Mouse (Mus musculus) brain, embryonic 14.5 days (tissue): ENCODE data around the gene Gm19668. TPM values are rescaled to one million over a fixed set of nuclear protein-coding genes. Genes with fewer than 3 reads are reported as not detected.
"Not testable (repeated sequence)": the region's sequence is repeated elsewhere in the genome, so short reads cannot be mapped to it uniquely, and the experiment has no call there.

Source experiments
- DNase-seq: peaks from one replicate; pipeline ENCODE4 v3.0.0-alpha.2; 2011; ENCODE audit warnings: low read depth
- CTCF ChIP-seq: fragments of 200-500 bp; IDR thresholded peaks from 2 replicates; pipeline ENCODE4 v1.5.1; 2012; ENCODE audit warnings: inconsistent platforms, mild to moderate bottlenecking, moderate library complexity, borderline replicate concordance; ENCODE audit not compliant: insufficient read depth, insufficient read length; ENCODE audit errors: extremely low read depth
- POLR2A ChIP-seq: fragments of 200-500 bp; IDR thresholded peaks from 2 replicates; pipeline ENCODE4 v1.6.1; 2012; ENCODE audit warnings: mild to moderate bottlenecking, inconsistent platforms, borderline replicate concordance; ENCODE audit not compliant: poor library complexity, insufficient read depth, insufficient read length, severe bottlenecking; ENCODE audit errors: extremely low read depth
- polyA plus RNA-seq: library from polyadenylated mRNA; depleted of rRNA; stranded (reverse); fragments of >200 nt; gene quantifications from 2 replicates; pipeline ENCODE4 v1.2.3, GENCODE M21; 2012

Gene Gm19668
- polyA plus RNA-seq, 1 experiment: not detected

DNA sequence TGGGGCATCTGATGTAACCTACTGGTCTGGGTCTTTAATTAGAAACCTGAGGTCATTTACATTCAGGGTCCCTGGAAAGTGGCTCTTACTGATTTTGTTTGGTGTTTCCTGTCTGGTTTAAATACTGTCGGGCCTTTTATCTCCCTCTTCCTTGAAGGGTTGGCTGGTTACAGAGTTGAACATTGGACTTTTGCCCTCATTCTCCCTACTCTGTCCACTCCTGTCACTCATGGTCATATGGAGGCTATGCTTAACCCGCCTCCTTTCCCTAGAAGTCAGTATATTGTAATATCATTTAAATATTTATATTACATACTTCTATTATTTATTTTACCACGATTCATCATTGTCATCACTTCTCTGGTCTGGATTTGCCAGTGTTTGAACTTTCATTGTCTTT, 5.2 kb upstream of the Gm19668 start:
- TF ChIP-seq CTCF (no peak), POLR2A (no peak)
- no peak for DNase-seq

DNA sequence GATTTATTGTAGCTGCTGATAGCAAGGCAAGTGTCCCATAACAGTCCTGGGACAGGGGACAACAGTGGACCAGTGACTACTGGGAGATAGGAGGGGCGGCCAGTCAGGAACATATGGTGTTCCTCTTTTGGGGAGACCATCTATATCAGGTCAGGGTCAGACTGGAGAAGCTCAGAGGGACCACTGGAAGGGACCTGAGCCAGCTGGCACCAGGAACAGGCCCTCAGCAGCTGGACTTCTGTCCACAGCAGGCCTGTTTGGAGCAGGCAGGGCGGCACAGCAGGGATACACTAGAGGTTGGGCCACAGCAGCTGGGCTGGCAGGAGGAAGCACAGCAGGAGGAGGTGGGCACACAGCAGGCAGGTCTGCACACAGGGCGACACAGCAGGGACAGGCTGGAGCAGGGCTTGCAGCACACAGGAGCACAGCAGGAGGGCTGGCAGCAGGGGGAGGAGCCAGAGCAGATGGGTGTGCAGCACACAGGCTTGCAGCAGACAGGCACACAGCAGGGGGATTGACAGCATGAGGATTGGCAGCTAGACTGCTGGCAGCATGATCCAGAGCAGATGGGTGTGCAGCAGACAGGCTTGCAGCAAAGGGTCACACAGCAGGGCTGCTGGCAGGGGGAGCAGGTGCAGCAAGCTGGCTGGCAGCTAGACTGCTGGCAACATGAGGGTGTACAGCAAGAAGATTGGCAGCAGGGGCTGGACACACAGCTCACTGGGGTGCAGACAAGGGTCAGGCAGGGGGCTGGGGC, 591 bp downstream of the Gm19668 start:
- DNase-seq: peak; percentile 54

- DNase-seq: peak; percentile 29
- no peak for TF ChIP-seq POLR2A
- no peak for TF ChIP-seq CTCF
Measured at GRCm38 (mm10) chr10:77797677-77798076, 1.3 kb downstream of the Gm19668 start.

- TF ChIP-seq POLR2A (no peak), CTCF (no peak)
- DNase-seq: no peak
Measured at GRCm38 (mm10) chr10:77794976-77795375, 4.0 kb downstream of the Gm19668 start, which contains the start of gene Gm9639. TSS of gene Gm9639 (minus strand) at chr10:77795076.

GRCm38 (mm10) chr10:77788621-77789020, 10.3 kb downstream of the Gm19668 start:
- no peak for DNase-seq
- TF ChIP-seq POLR2A (no peak), CTCF (no peak)

GRCm38 (mm10) chr10:77787876-77788275, 11.1 kb downstream of the Gm19668 start, which contains the start of gene Gm7137:
TSS of gene Gm7137 (minus strand) at chr10:77788200.
- DNase-seq: peak; percentile 36

DNA sequence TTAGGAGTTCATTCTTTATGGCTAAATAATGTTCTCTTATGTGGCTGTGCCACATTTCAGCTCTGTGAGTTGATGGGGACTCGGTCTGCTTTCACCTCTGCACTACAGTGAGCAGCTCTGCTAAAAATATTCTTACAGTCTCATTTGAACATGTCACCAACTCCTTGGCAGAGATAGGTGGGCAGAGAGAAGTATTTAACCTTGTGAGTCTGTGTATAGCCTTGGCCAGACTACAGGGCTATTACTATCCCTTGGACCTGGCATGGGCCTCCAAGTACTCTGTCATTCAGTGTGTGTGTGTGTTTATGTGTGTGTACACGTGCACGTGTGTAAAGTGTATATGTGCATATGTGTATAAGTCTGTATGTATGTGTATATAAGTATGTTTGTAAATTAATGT, 15.5 kb downstream of the Gm19668 start:
- DNase-seq: not testable (repeated sequence)

GRCm38 (mm10) chr10:77782442-77782841, 16.5 kb downstream of the Gm19668 start, which contains the start of gene Gm3250:
TSS of gene Gm3250 (minus strand) at chr10:77782542.
- DNase-seq: not testable (repeated sequence)

DNA sequence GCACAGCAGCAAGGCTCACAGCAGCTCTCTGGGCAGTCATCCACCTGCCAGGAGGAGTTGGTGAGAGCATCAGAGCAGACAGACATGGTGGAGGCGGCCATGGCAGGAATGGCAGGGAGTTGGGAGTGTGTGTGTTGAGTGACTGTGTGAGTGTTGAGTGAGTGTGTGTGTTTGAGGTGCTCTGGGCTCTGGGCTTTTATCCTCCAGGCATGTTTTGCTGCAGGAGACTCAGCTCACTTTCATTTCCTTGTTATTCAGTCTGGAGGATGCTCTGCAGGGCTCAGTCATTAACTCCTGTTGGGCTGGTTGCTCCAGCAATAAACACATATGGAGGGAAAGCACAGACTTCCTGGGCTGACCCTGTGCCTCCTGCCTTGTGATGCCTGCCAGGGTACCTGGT, 22.1 kb downstream of the Gm19668 start, which contains the start of gene Gm7138:
Gene Gm7138, minus strand, starts transcription at position 101 of the 400 bp plus-strand sequence.
- DNase-seq: not testable (repeated sequence)

- not testable (repeated sequence) for DNase-seq
Measured at GRCm38 (mm10) chr10:77772142-77772541, 26.8 kb downstream of the Gm19668 start.

DNA sequence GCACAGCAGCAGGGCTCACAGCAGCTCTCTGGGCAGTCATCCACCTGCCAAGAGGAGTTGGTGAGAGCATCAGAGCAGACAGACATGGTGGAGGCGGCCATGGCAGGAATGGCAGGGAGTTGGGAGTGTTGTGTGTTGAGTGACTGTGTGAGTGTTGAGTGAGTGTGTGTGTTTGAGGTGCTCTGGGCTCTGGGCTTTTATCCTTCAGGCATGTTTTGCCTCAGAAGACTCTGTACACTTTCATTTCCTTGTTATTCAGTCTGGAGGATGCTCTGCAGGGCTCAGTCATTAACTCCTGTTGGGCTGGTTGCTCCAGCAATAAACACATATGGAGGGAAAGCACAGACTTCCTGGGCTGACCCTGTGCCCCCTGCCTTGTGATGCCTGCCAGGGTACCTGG, 27.7 kb downstream of the Gm19668 start, which contains the start of gene Gm3238:
Gene Gm3238, minus strand, starts transcription at position 101 of the 400 bp plus-strand sequence.
- DNase-seq: not testable (repeated sequence)

- no peak for DNase-seq
- no peak for TF ChIP-seq POLR2A
- TF ChIP-seq CTCF: no peak
Measured at GRCm38 (mm10) chr10:77769727-77770126, 29.2 kb downstream of the Gm19668 start.

DNA sequence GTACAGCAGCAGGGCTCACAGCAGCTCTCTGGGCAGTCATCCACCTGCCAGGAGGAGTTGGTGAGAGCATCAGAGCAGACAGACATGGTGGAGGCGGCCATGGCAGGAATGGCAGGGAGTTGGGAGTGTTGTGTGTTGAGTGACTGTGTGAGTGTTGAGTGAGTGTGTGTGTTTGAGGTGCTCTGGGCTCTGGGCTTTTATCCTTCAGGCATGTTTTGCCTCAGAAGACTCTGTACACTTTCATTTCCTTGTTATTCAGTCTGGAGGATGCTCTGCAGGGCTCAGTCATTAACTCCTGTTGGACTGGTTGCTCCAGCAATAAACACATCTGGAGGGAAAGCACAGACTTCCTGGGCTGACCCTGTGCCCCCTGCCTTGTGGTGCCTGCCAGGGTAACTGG, 39.4 kb downstream of the Gm19668 start, which contains the start of gene Gm3233:
Gene Gm3233, minus strand, starts transcription at position 101 of the 400 bp plus-strand sequence.
- not testable (repeated sequence) for DNase-seq

DNA sequence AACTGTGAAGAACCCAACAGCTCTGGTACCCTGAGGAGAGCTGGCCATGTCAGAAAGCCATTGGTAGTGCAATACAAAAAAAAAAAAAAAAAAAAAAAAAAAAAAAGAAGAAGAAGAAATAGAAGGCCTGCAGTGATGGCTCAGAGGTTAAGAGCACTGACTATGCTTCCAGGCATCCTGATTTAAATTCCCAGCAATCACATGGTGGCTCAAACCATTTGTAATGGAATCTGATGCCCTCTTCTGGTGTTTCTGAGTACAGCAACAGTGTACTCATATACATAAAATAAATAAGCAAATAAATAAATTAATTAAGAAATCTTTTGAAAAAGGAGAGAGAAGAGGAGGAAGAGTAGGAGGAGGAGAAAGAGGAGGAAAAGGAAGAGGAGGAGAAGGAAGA, 45.5 kb downstream of the Gm19668 start:
- TF ChIP-seq POLR2A (no peak), CTCF (no peak)
- DNase-seq: no peak

- DNase-seq: not testable (repeated sequence)
Measured at GRCm38 (mm10) chr10:77752312-77752711, 46.6 kb downstream of the Gm19668 start.

- DNase-seq: not testable (repeated sequence)
Measured at GRCm38 (mm10) chr10:77751254-77751653, 47.7 kb downstream of the Gm19668 start, which contains the start of gene Gm9736. TSS of gene Gm9736 (minus strand) at chr10:77751354.

DNA sequence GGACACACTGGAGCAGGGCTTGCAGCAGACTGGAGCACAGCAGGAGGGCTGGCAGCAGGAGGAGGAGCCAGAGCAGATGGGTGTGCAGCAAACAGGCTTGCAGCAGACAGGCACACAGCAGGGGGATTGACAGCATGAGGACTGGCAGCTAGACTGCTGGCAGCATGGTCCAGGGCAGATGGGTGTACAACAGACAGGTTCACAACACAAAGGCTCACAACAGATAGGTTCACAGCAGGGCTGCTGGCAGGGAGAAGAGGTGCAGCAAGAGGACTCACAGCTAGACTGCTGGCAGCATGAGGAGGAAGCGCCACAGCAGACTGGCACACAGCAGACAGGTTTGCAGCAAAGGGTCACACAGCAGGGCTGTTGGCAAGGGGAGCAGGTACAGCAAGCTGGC, 48.2 kb downstream of the Gm19668 start:
- peak; percentile 18 for DNase-seq
